ENCODE assay signal across 13 mouse cellular contexts in genomic region chr15:64581046-64581445, GRCm38 (mm10).
DNase-seq lines count a peak whose midpoint lies in the region.
"Had no signal": no experiment of that assay in that cellular context is flagged by ENCODE, and none has a peak within 500 bp of the region (broad histone marks: within the 10 kb centered on the region; RNA-seq: fewer than 3 reads in every experiment).

No protein-coding gene starts in this region.

- intact Hi-C loops in gastrocnemius, postnatal 36 days (cut with DNase I): no loop called here

- peak; percentile 59 to 60 for DNase-seq in adrenal gland, adult (ENCODE audit: inconsistent age in 2 of 2, low spot score in 1 of 2)
- no peak for DNase-seq in adrenal gland, postnatal 4 days (ENCODE audit: low spot score in 2 of 2)
- peak; percentile 48 for DNase-seq in testis, postnatal 10 days (ENCODE audit: low spot score)
- no peak for DNase-seq in testis, postnatal 14 days (ENCODE audit: low spot score)
- peak; percentile 49 for DNase-seq in adrenal gland, postnatal 36 days
- no peak for DNase-seq in cerebellum, adult 18-20 months
- no peak for DNase-seq in gastrocnemius, postnatal 36 days
- DNase-seq: B cell, adult 2 months; cerebellum, adult 11 months; cerebellum, adult 9-10 months; cerebellum, postnatal 25 days; gastrocnemius, postnatal 14 days; heart, postnatal 4 days had no signal

Comparison
In these comparisons a context has a peak if more than half of its experiments do, and no peak if none do; other contexts are left out.
1. DNase-seq: peak in adrenal gland, adult (2 of 2), testis, postnatal 10 days (single experiment) and adrenal gland, postnatal 36 days (2 of 2); none in adrenal gland, postnatal 4 days (0 of 2), testis, postnatal 14 days (single experiment), cerebellum, adult 18-20 months (0 of 2) and gastrocnemius, postnatal 36 days (0 of 2).